Mouse (Mus musculus) small intestine, adult 2 months (tissue): Measurements from ENCODE around the gene Cacng1. TPM values are rescaled to one million over a fixed set of nuclear protein-coding genes. Genes with fewer than 3 reads are reported as not detected.

Source experiments
- H3K27ac ChIP-seq: fragments of 200-500 bp; 2 replicates; pipeline ENCODE4 v1.5.1; 2012; ENCODE audit warnings: low read depth, low read length, control low read depth, inconsistent platforms; ENCODE audit not compliant: insufficient read depth
- H3K27me3 ChIP-seq: fragments of 200-500 bp; 2 replicates; pipeline ENCODE4 v1.6.1; 2012; ENCODE audit warnings: mild to moderate bottlenecking, moderate library complexity, low read length, inconsistent platforms; ENCODE audit not compliant: control insufficient read depth, insufficient read depth
- H3K36me3 ChIP-seq: fragments of 200-500 bp; 2 replicates; pipeline ENCODE4 v1.6.1; 2012; ENCODE audit warnings: mild to moderate bottlenecking, low read length, control low read depth, inconsistent platforms; ENCODE audit not compliant: control insufficient read depth, insufficient read depth
- H3K4me1 ChIP-seq: fragments of 200-500 bp; 2 replicates; pipeline ENCODE4 v1.6.1; 2012; ENCODE audit warnings: low read length, inconsistent platforms, mixed read lengths; ENCODE audit not compliant: control insufficient read depth, insufficient read depth, insufficient read length
- H3K4me3 ChIP-seq: fragments of 200-500 bp; 2 replicates; pipeline ENCODE4 v1.5.1; 2012; ENCODE audit warnings: low read depth, mild to moderate bottlenecking, control low read depth, inconsistent platforms, low read length, moderate library complexity
- CTCF ChIP-seq: fragments of 200-500 bp; IDR thresholded peaks from 2 replicates; pipeline ENCODE4 v1.5.1; 2012; ENCODE audit warnings: low read depth, mild to moderate bottlenecking, control low read depth, inconsistent platforms, low read length, moderate library complexity, mixed read lengths; ENCODE audit not compliant: insufficient replicate concordance, insufficient read length; ENCODE audit errors: extremely low read depth
- POLR2A ChIP-seq: fragments of 200-500 bp; IDR thresholded peaks from 2 replicates; pipeline ENCODE4 v1.6.1; 2012; ENCODE audit warnings: low read depth, mild to moderate bottlenecking, control low read depth, inconsistent platforms, low read length, moderate library complexity
- WGBS: fragments of 180-500 bp; shearing (Covaris S2); methylation state at CpG from one replicate; pipeline ENCODE4 v1.1.7; 2018; 5-methylcytosine and 5-hydroxymethylcytosine counted together
- polyA plus RNA-seq: library from polyadenylated mRNA; depleted of rRNA; stranded (reverse); fragments of >200 nt; gene quantifications from 2 replicates; pipeline ENCODE4 v1.2.3, GENCODE M21; 2012

Cacng1 gene
- polyA plus RNA-seq, 1 experiment, result 0.15 TPM

DNA sequence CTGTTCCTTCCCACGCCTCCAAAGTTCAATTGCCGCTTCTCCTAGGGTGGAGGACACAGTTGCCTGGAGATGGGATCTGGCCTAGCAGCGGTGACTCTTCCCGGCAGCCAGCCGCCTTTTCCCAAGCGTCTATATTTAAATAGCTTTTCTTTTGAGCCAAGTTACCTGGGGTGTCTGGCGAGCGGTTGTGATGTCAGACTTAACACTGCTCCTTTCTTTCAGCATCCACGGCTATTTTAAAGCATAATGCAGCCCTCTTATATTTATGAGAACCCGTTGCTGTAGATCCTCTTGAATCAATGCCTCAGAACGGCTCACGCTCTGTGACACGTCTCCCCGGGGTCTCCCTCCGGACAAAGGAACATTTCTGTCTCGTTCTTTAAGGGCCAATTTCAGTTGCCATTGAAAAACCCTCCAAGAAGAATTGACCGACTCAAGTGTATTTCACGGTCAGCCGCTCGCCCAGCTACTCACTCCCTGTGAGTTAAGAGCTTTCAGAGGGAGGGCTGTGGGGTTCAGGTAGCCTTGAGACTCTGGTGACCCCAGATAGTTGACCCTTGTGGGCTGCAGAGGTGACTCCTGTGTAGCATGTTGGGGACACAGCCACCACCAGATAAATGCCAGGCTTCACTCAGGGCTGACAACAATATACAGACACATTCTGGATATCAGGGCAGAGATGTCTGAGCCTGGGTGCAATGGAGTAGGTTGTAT is 8.3 kb downstream of the Cacng1 start:
- no peak overlapping the region for H3K4me3 ChIP-seq
- no peak overlapping the region for H3K27ac ChIP-seq
- TF ChIP-seq CTCF (no peak), POLR2A (no peak)
- H3K4me1 ChIP-seq, result no peaks in the 10 kb centered on the region
- WGBS, result 82% methylated on average over 20 of the region's 20 CpGs
- no peaks in the 10 kb centered on the region for H3K36me3 ChIP-seq
- H3K27me3 ChIP-seq, result no peaks in the 10 kb centered on the region

DNA sequence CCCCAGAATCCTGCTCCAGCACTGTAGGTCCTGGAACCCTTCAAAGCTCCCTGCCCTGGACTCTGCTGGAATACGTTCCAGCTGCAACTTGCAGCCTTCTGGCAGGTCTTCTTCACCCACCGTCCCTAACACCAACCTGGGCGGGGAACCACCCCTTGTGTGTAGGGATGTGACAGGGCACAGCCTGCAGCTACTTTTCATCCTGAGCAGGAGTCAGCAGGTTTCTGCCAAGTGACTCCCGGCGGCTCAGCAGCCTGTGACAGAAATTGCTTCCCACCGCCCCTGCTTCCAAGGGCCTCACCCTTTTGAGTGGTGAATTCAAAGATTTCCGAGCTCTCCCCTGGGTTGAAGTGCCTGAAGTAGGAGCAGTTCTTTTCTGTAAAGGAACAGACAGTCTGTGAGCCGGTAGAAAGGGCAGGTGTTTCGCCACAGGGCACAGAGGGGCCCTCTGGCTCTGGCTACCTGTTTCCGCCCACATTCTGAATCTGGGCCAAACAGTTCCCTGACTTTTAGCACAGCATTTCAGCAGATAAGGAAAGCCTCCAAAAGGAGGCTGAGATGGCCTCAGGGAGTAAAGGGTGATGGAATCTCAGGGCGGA is 10.7 kb downstream of the Cacng1 start:
- Histone ChIP-seq H3K36me3 (no peaks in the 10 kb centered on the region), H3K4me3 (no peak overlapping the region), H3K27ac (no peak overlapping the region), H3K4me1 (no peaks in the 10 kb centered on the region), H3K27me3 (no peaks in the 10 kb centered on the region)
- WGBS, result 29% methylated on average over 11 of the region's 11 CpGs
- TF ChIP-seq CTCF (no peak), POLR2A (no peak)

DNA sequence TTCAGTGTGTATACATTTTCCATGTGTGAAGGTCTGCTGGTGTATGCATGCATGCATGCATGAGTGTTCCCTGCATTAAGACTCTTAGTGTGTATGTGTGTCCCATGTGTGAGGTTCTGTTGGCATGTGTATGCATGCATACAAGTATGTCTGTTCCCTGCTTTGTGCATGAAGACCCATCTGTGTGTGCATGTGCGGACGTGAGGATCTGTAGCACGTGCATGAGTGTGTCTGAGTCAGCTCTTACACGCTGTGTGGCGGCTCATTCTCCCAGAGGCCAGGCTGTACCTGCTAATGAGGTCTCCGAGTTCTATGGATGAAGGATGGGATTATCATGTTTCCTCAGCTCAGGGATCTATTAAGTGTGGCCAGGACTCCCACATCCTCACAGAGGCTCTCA is 11.3 kb downstream of the Cacng1 start:
- no peak overlapping the region for H3K27ac ChIP-seq
- H3K4me3 ChIP-seq, result no peak overlapping the region
- H3K36me3 ChIP-seq, result no peaks in the 10 kb centered on the region
- WGBS, result 83% methylated on average over 6 of the region's 6 CpGs
- H3K27me3 ChIP-seq, result no peaks in the 10 kb centered on the region
- TF ChIP-seq CTCF (no peak), POLR2A (no peak)
- H3K4me1 ChIP-seq, result no peaks in the 10 kb centered on the region

DNA sequence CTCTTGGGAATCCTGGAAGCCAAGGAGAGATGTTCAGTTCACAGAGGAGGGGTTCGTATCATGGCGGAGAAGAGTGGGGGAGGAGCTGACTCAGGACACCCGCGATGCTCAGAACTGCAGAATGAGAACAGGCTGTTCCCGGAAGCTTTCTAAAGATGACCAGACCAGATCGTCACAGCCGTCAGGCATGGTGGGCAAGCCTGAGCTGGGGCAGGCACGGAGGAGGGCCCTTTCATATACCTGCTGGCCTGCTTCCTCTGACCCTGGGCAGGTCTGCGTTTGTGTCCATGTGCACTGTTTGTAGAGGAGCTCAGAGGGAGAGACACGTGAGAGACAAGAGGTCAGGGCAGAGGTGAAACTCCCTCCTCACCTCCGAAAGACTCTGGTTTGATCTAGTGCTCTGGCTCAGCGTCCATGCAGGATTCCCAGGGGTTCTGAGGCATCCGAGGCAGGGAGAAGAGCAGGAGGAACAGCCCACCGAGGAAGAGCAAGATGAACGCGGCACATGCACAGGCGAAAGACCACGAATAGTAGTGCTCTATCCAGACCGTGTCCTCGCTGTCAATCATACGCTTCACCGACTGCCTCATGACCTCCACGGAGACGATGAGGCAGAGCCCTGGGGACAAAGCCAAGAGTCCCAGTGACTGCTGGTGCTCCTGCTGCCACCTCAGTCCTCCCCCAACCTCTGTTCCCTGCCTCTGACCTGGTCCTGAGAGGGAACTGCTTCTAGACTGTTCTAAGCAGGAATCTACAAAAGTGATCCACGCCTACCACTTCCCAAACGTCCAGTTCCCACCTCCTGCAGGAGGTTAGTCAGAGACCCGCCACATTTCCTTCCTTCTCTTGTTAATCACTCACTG is 12.8 kb downstream of the Cacng1 start:
- H3K4me1 ChIP-seq, result no peaks in the 10 kb centered on the region
- H3K36me3 ChIP-seq, result no peaks in the 10 kb centered on the region
- H3K27ac ChIP-seq, result no peak overlapping the region
- H3K4me3 ChIP-seq, result 0 out of 2 replicates have a peak overlapping the region, but pooled peaks have one; percentile 2
- H3K27me3 ChIP-seq, result no peaks in the 10 kb centered on the region
- TF ChIP-seq POLR2A (no peak), CTCF (no peak)
- 52% methylated on average over 27 of the region's 27 CpGs for WGBS

DNA sequence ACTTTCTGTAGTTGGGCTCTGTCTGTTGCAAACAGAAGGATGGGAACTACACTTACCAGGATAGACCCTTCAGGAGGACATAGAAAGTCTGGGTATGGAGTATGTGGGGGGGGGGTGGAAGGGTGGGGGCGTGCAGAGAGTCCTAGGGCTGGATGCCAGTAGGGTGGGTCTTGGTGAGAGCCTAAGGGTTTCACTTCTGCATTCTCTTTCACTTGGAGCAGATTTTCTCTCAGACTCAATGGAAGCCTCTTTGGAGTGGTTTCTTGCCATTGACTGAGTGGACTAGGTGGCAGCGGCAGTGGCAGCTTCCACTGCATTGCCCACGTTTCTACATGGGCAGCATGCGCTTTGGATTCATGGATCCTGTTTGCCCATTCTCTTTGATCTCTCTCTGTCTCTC is 16.4 kb downstream of the Cacng1 start:
- 83% methylated on average over 4 of the region's 4 CpGs for WGBS
- Histone ChIP-seq H3K36me3 (no peaks in the 10 kb centered on the region), H3K4me3 (no peak overlapping the region), H3K27me3 (no peaks in the 10 kb centered on the region), H3K27ac (no peak overlapping the region), H3K4me1 (no peaks in the 10 kb centered on the region)
- TF ChIP-seq POLR2A (no peak), CTCF (no peak)

DNA sequence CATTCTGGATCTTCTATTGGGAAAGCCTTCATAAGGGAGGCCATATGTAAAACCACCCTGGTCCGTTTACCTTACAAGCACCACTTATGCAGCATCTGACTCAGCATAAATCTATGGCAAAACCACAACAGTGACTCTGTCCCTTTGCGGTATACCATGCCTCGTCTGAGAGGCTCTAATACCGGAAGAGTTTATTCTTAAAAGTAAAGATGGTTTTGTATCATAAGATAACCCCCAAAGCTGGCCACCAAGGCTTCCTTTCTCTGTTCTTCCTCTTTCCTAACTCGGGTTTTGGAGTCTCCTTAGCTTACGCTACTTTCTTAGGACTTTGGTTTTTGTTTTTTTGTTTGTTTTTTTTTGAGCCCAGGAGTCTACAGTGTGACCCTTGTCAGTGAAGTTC is 23.0 kb downstream of the Cacng1 start:
- Histone ChIP-seq H3K27ac (no peak overlapping the region), H3K4me1 (no peaks in the 10 kb centered on the region), H3K36me3 (peaks cover 4% of the 10 kb centered on the region), H3K27me3 (no peaks in the 10 kb centered on the region), H3K4me3 (no peak overlapping the region)
- TF ChIP-seq CTCF (no peak), POLR2A (no peak)
- WGBS, result 74% methylated on average over 6 of the region's 6 CpGs

DNA sequence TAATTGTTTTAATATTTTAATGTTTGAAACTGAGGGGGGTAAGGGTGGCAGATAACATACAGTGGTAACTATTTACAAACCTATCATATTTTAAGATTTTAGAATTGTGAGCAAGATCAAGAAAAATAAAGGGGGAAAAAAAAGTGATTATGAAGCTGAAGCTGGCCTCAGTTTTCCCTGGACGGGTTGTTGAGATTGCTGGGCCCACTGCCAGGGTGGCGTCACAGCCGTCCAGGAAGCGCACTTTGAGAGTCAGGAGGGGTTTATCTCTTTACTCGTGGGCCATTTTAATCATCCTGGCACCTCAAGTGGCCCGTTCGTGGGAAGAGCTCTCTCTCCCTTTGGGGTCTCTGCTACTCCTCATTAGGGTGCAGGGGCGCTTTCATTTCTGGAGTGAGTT is 24.8 kb downstream of the Cacng1 start:
- Histone ChIP-seq H3K27ac (no peak overlapping the region), H3K27me3 (no peaks in the 10 kb centered on the region), H3K36me3 (peaks cover 12% of the 10 kb centered on the region), H3K4me3 (no peak overlapping the region), H3K4me1 (no peaks in the 10 kb centered on the region)
- WGBS, result 58% methylated on average over 8 of the region's 8 CpGs
- no peak for TF ChIP-seq CTCF
- TF ChIP-seq POLR2A, result no peak
